Mouse (Mus musculus): Measurements from ENCODE around the gene Slc25a16. TPM values are rescaled to one million over a fixed set of nuclear protein-coding genes. Genes with fewer than 3 reads are reported as not detected.

The Slc25a16 gene
- total and polyA plus RNA-seq, 2 experiments from 2014 or later, result 19.6 to 35.4 TPM

DNA sequence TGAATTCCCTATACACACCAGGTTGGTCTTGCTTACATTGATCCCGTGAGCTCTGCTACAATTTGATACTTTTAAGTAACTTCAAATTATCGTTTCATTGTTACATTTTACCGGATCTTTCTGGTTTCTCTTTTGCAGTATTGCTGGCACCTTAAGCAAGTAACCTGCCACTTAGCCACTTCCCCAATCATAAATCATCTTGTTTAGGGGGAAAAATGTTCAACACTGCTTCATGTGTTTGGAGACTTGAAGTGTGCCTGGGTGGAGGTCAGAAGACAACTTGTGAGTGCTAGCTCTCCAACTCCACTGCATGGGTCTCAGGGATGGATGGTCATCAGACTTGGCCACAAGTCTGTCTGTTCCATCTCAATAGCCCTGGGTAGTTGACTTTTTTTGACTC lies 29.4 kb upstream of the Slc25a16 start:
- 87% methylated on average over 3 of the region's 3 CpGs for WGBS
- TF ChIP-seq EP300 (IDR thresholded peaks at IDR 0.05; ENCODE audit: low read depth) (no peak), CTCF (IDR thresholded peaks at IDR 0.05; ENCODE audit: low read depth) (no peak)
- H3K4me2 ChIP-seq (ENCODE audit: low read depth, low read length), result no peak overlapping the region

DNA sequence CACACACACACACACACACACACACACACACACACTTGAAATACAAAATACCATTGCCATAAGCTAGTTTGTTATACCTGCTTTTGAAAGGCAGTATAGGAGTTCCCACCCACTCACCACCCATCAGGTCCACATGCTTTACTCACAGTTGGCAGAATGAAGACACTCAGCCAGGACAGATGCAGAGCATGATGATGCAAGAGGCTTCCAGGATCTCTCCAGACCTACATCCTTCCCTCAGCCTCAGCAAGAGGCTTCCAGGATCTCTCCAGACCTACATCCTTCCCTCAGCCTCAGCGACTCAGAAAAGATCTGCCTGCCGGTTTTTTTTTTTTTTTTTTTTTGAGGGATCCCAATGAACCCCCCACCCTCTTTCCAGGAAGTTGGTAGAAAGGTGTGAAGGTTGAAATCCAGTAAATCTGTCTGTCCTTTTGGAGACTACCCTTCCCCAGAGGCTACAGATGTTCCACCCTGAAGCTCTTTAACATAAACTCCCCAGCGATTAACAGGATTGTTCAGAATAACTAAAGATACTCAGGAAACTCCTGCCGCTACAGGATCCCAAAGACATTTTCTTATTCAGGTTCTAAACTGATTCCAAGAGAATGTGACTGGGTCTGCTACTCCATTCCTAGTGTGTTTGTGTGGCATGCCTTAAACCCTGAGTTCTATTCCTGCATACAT lies 27.7 kb upstream of the Slc25a16 start:
- TF ChIP-seq CTCF (IDR thresholded peaks at IDR 0.05; ENCODE audit: low read depth) (no peak), EP300 (IDR thresholded peaks at IDR 0.05; ENCODE audit: low read depth) (no peak)
- Histone ChIP-seq H3K27me3 (ENCODE audit: control insufficient read depth, insufficient read depth, low read length) (no peaks in the 10 kb centered on the region), H3K9me3 (replicated peaks; ENCODE audit: control insufficient read depth, low read length) (no peaks in the 10 kb centered on the region), H3K27ac (ENCODE audit: low read depth) (no peak overlapping the region), H3K4me1 (ENCODE audit: control insufficient read depth, insufficient read depth) (no peaks in the 10 kb centered on the region), H3K9ac (replicated peaks; ENCODE audit: low read depth, low read length) (no peak overlapping the region), H3K4me3 (ENCODE audit: low read depth, low read length) (no peak overlapping the region), H3K4me2 (ENCODE audit: low read depth, low read length) (no peak overlapping the region), H3K36me3 (replicated peaks; ENCODE audit: control insufficient read depth, insufficient read depth, low read length) (no peaks in the 10 kb centered on the region)
- no peak for ATAC-seq (ENCODE audit: insufficient read depth, low read depth)
- WGBS, result 25% methylated on average over 4 of the region's 4 CpGs
- no peak for DNase-seq (ENCODE audit: low spot score)

More for the DNA sequence above, 29.4 kb upstream of the Slc25a16 start:
- no peaks in the 10 kb centered on the region for H3K27me3 ChIP-seq (ENCODE audit: control insufficient read depth, insufficient read depth, low read length)
- no peak for DNase-seq (ENCODE audit: low spot score)
- H3K9me3 ChIP-seq (replicated peaks; ENCODE audit: control insufficient read depth, low read length), result no peaks in the 10 kb centered on the region
- no peaks in the 10 kb centered on the region for H3K36me3 ChIP-seq (replicated peaks; ENCODE audit: control insufficient read depth, insufficient read depth, low read length)
- H3K9ac ChIP-seq (replicated peaks; ENCODE audit: low read depth, low read length), result no peak overlapping the region
- no peak for ATAC-seq (ENCODE audit: insufficient read depth, low read depth)
- no peak overlapping the region for H3K4me3 ChIP-seq (ENCODE audit: low read depth, low read length)
- no peak overlapping the region for H3K27ac ChIP-seq (ENCODE audit: low read depth)
- no peaks in the 10 kb centered on the region for H3K4me1 ChIP-seq (ENCODE audit: control insufficient read depth, insufficient read depth)

DNA sequence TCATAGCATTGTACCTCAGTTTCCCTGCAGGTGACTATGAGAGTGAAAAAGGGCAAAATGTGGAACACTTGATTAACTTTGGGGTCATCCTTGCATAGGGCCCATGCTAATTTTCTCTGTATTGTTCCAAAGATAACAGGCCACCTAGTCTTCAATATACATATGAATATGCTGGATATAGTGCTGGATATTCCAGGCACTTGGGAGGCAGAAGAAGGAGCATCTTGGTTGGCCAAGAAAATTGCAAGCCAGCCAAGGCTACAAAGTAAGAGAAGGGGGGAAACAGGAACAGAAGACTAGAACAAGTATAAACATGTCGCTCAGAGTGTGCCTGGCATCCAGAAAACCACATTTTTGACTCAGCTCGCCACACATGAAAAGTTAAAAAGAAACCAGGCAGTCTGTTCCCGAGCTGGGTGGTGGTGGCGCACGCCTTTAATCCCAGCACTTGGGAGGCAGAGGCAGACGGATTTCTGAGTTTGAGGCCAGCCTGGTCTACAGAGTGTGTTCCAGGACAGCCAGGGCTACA lies 27.0 kb upstream of the Slc25a16 start:
- H3K9me3 ChIP-seq (replicated peaks; ENCODE audit: control insufficient read depth, low read length), result no peaks in the 10 kb centered on the region
- TF ChIP-seq CTCF (IDR thresholded peaks at IDR 0.05; ENCODE audit: low read depth) (no peak), EP300 (IDR thresholded peaks at IDR 0.05; ENCODE audit: low read depth) (no peak)
- no peaks in the 10 kb centered on the region for H3K4me1 ChIP-seq (ENCODE audit: control insufficient read depth, insufficient read depth)
- no peaks in the 10 kb centered on the region for H3K27me3 ChIP-seq (ENCODE audit: control insufficient read depth, insufficient read depth, low read length)
- H3K27ac ChIP-seq (ENCODE audit: low read depth), result no peak overlapping the region
- 71% methylated on average over 6 of the region's 6 CpGs for WGBS
- H3K36me3 ChIP-seq (replicated peaks; ENCODE audit: control insufficient read depth, insufficient read depth, low read length), result no peaks in the 10 kb centered on the region
- ATAC-seq (ENCODE audit: insufficient read depth, low read depth) (no peak), DNase-seq (ENCODE audit: low spot score) (no peak)
- H3K4me3 ChIP-seq (ENCODE audit: low read depth, low read length), result no peak overlapping the region
- H3K4me2 ChIP-seq (ENCODE audit: low read depth, low read length), result no peak overlapping the region
- no peak overlapping the region for H3K9ac ChIP-seq (replicated peaks; ENCODE audit: low read depth, low read length)

DNA sequence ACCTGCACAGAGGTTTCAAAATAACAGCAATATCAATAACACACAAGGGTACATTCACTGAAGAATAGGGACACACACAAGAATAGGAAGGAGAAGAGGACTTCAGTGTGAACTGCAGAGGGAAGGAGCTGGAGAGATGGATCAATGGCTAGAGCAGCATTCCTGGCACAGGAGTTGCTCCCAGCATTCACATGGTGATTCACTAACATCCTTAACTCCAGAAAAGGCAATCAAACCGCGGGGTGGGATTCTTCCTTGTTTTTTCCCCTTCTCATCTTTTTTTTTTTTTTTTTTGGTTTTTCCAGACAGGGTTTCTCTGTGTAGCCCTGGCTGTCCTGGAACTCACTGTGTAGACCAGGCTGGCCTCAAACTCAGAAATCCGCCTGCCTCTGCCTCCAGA lies 26.0 kb upstream of the Slc25a16 start:
- Histone ChIP-seq H3K27me3 (ENCODE audit: control insufficient read depth, insufficient read depth, low read length) (no peaks in the 10 kb centered on the region), H3K4me3 (ENCODE audit: low read depth, low read length) (no peak overlapping the region), H3K36me3 (replicated peaks; ENCODE audit: control insufficient read depth, insufficient read depth, low read length) (no peaks in the 10 kb centered on the region), H3K27ac (ENCODE audit: low read depth) (no peak overlapping the region), H3K9ac (replicated peaks; ENCODE audit: low read depth, low read length) (no peak overlapping the region), H3K9me3 (replicated peaks; ENCODE audit: control insufficient read depth, low read length) (no peaks in the 10 kb centered on the region), H3K4me1 (ENCODE audit: control insufficient read depth, insufficient read depth) (no peaks in the 10 kb centered on the region), H3K4me2 (ENCODE audit: low read depth, low read length) (no peak overlapping the region)
- ATAC-seq (ENCODE audit: insufficient read depth, low read depth) (no peak), DNase-seq (ENCODE audit: low spot score) (no peak)
- WGBS, result 70% methylated on average over 3 of the region's 3 CpGs
- TF ChIP-seq CTCF (IDR thresholded peaks at IDR 0.05; ENCODE audit: low read depth), result no peak
- no peak for TF ChIP-seq EP300 (IDR thresholded peaks at IDR 0.05; ENCODE audit: low read depth)

DNA sequence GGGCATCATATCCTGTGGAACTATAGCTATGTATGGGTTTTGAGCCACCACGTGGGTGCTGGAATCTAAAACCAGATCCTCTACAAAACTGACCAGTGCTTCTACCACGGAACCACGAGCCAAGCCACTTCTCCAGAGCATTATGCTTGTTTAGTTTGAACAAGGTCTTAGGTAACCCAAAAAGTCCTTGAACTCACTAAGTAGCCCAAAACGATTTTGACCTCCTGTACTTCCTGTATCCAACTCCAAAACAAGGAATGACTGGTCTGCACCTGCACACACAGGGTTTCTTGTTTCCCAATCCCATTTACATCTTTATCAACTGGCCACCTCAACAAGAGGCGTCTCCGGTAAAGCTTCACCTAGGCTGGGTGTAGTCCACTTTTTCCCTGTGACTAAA lies 25.0 kb upstream of the Slc25a16 start:
- WGBS, result 70% methylated on average over 6 of the region's 6 CpGs

DNA sequence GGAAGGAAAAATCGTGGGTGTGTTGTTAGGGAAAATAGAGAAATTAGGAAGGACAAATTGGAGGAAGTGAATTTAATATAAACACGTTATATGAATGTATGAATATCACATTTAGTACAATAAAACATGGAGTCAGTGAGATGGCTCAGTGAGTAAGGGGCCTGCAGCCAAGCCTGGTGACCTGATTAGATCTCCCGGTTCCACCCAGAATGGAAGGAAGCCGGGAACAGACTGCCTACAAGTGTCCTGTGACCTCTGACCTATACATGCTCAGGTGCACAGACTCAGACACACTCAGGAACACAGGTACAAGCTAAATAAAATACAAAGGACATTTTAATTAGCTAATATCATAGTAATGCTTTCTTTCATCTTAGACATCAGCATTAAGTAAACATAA lies 24.4 kb upstream of the Slc25a16 start:
- Histone ChIP-seq H3K4me2 (ENCODE audit: low read depth, low read length) (no peak overlapping the region), H3K9ac (replicated peaks; ENCODE audit: low read depth, low read length) (no peak overlapping the region), H3K4me3 (ENCODE audit: low read depth, low read length) (no peak overlapping the region), H3K27ac (ENCODE audit: low read depth) (no peak overlapping the region), H3K27me3 (ENCODE audit: control insufficient read depth, insufficient read depth, low read length) (no peaks in the 10 kb centered on the region), H3K36me3 (replicated peaks; ENCODE audit: control insufficient read depth, insufficient read depth, low read length) (no peaks in the 10 kb centered on the region), H3K4me1 (ENCODE audit: control insufficient read depth, insufficient read depth) (no peaks in the 10 kb centered on the region), H3K9me3 (replicated peaks; ENCODE audit: control insufficient read depth, low read length) (no peaks in the 10 kb centered on the region)
- no peak for TF ChIP-seq CTCF (IDR thresholded peaks at IDR 0.05; ENCODE audit: low read depth)
- no peak for TF ChIP-seq EP300 (IDR thresholded peaks at IDR 0.05; ENCODE audit: low read depth)
- no peak for ATAC-seq (ENCODE audit: insufficient read depth, low read depth)
- DNase-seq (ENCODE audit: low spot score), result no peak
- WGBS, result 65% methylated on average over 4 of the region's 4 CpGs

More for the DNA sequence above, 25.0 kb upstream of the Slc25a16 start:
- H3K4me1 ChIP-seq (ENCODE audit: control insufficient read depth, insufficient read depth), result no peaks in the 10 kb centered on the region
- no peak overlapping the region for H3K27ac ChIP-seq (ENCODE audit: low read depth)
- H3K9ac ChIP-seq (replicated peaks; ENCODE audit: low read depth, low read length), result no peak overlapping the region
- H3K36me3 ChIP-seq (replicated peaks; ENCODE audit: control insufficient read depth, insufficient read depth, low read length), result no peaks in the 10 kb centered on the region
- ATAC-seq (ENCODE audit: insufficient read depth, low read depth) (no peak), DNase-seq (ENCODE audit: low spot score) (no peak)
- H3K27me3 ChIP-seq (ENCODE audit: control insufficient read depth, insufficient read depth, low read length), result no peaks in the 10 kb centered on the region
- H3K9me3 ChIP-seq (replicated peaks; ENCODE audit: control insufficient read depth, low read length), result no peaks in the 10 kb centered on the region
- no peak for TF ChIP-seq EP300 (IDR thresholded peaks at IDR 0.05; ENCODE audit: low read depth)
- no peak for TF ChIP-seq CTCF (IDR thresholded peaks at IDR 0.05; ENCODE audit: low read depth)
- H3K4me3 ChIP-seq (ENCODE audit: low read depth, low read length), result no peak overlapping the region
- H3K4me2 ChIP-seq (ENCODE audit: low read depth, low read length), result no peak overlapping the region

All from heart, postnatal 0 days (tissue).